Mouse (Mus musculus): ENCODE data around the gene Olfr1535. TPM values are rescaled to one million over a fixed set of nuclear protein-coding genes. Genes with fewer than 3 reads are reported as not detected.

The Olfr1535 gene
- polyA plus RNA-seq, 1 experiment from 2014 or later: not detected

Other genes starting within 250 kb of the Olfr1535 start
- gene Gpx6, start 247.8 kb downstream of the Olfr1535 start, polyA plus RNA-seq (2015; fragmentation: Nextera tagmentation; extraction: Ambion mirVana): 10.7 and 11.8 TPM in 2 replicates
- not detected in 2 replicates for gene Olfr1367, start 213.0 kb downstream of the Olfr1535 start, polyA plus RNA-seq (2015; fragmentation: Nextera tagmentation; extraction: Ambion mirVana)
- 12.9 and 13.9 TPM in 2 replicates for gene Zscan12, start 197.1 kb downstream of the Olfr1535 start, polyA plus RNA-seq (2015; fragmentation: Nextera tagmentation; extraction: Ambion mirVana)
- gene Zkscan3, start 157.1 kb downstream of the Olfr1535 start, polyA plus RNA-seq (2015; fragmentation: Nextera tagmentation; extraction: Ambion mirVana): 88.0 and 91.8 TPM in 2 replicates
- 3.8 and 4.7 TPM in 2 replicates for gene Pgbd1, start 118.8 kb downstream of the Olfr1535 start, polyA plus RNA-seq (2015; fragmentation: Nextera tagmentation; extraction: Ambion mirVana)
- 22.9 and 32.2 TPM in 2 replicates for gene Zscan26, start 106.2 kb downstream of the Olfr1535 start, polyA plus RNA-seq (2015; fragmentation: Nextera tagmentation; extraction: Ambion mirVana)
- gene Nkapl, start 91.4 kb downstream of the Olfr1535 start, polyA plus RNA-seq (2015; fragmentation: Nextera tagmentation; extraction: Ambion mirVana): 1.9 and 2.3 TPM in 2 replicates
- gene Zkscan4, start 81.0 kb downstream of the Olfr1535 start, polyA plus RNA-seq (2015; fragmentation: Nextera tagmentation; extraction: Ambion mirVana): 4.5 TPM in 2 replicates
- not detected in 2 replicates for gene Gm10065, start 80.5 kb downstream of the Olfr1535 start, polyA plus RNA-seq (2015; fragmentation: Nextera tagmentation; extraction: Ambion mirVana)
- gene AK157302, start 64.7 kb downstream of the Olfr1535 start, polyA plus RNA-seq (2015; fragmentation: Nextera tagmentation; extraction: Ambion mirVana): 0.46 and 1.6 TPM in 2 replicates
- gene Gm11273, start 58.5 kb downstream of the Olfr1535 start, polyA plus RNA-seq (2015; fragmentation: Nextera tagmentation; extraction: Ambion mirVana): 9.9 and 19.3 TPM in 2 replicates
- 6.8 and 7.0 TPM in 2 replicates for gene Zkscan8, start 28.8 kb downstream of the Olfr1535 start, polyA plus RNA-seq (2015; fragmentation: Nextera tagmentation; extraction: Ambion mirVana)
- 0.16 and 0.17 TPM in 2 replicates for gene Olfr1366, start 17.1 kb downstream of the Olfr1535 start, polyA plus RNA-seq (2015; fragmentation: Nextera tagmentation; extraction: Ambion mirVana)
- not detected in 2 replicates for gene Olfr1364, start 21.9 kb upstream of the Olfr1535 start, polyA plus RNA-seq (2015; fragmentation: Nextera tagmentation; extraction: Ambion mirVana)
- not detected in 2 replicates for gene Olfr1362, start 54.1 kb upstream of the Olfr1535 start, polyA plus RNA-seq (2015; fragmentation: Nextera tagmentation; extraction: Ambion mirVana)
- gene Olfr11, start 82.6 kb upstream of the Olfr1535 start, polyA plus RNA-seq (2015; fragmentation: Nextera tagmentation; extraction: Ambion mirVana): not detected in 2 replicates
- not detected in 2 replicates for gene Olfr1361, start 103.5 kb upstream of the Olfr1535 start, polyA plus RNA-seq (2015; fragmentation: Nextera tagmentation; extraction: Ambion mirVana)
- gene Olfr1360, start 117.5 kb upstream of the Olfr1535 start, polyA plus RNA-seq (2015; fragmentation: Nextera tagmentation; extraction: Ambion mirVana): not detected in 2 replicates
- gene Olfr1359, start 138.2 kb upstream of the Olfr1535 start, polyA plus RNA-seq (2015; fragmentation: Nextera tagmentation; extraction: Ambion mirVana): not detected in 2 replicates
- 1.9 and 3.8 TPM in 2 replicates for gene Hist1h2bl, start 156.2 kb upstream of the Olfr1535 start, polyA plus RNA-seq (2015; fragmentation: Nextera tagmentation; extraction: Ambion mirVana)
- gene Hist1h2ai, start 156.5 kb upstream of the Olfr1535 start, polyA plus RNA-seq (2015; fragmentation: Nextera tagmentation; extraction: Ambion mirVana): 13.5 and 20.3 TPM in 2 replicates
- gene Hist1h3h, start 157.8 kb upstream of the Olfr1535 start, polyA plus RNA-seq (2015; fragmentation: Nextera tagmentation; extraction: Ambion mirVana): 6.2 and 12.4 TPM in 2 replicates
- gene Hist1h2bm, start 162.2 kb upstream of the Olfr1535 start, polyA plus RNA-seq (2015; fragmentation: Nextera tagmentation; extraction: Ambion mirVana): 4.3 and 4.4 TPM in 2 replicates
- gene Hist1h4j, start 175.2 kb upstream of the Olfr1535 start, polyA plus RNA-seq (2015; fragmentation: Nextera tagmentation; extraction: Ambion mirVana): 1.4 and 1.6 TPM in 2 replicates
- 4.3 and 5.9 TPM in 2 replicates for gene Hist1h4k, start 190.6 kb upstream of the Olfr1535 start, polyA plus RNA-seq (2015; fragmentation: Nextera tagmentation; extraction: Ambion mirVana)
- 24.4 and 25.9 TPM in 2 replicates for gene Hist1h2ak, start 193.9 kb upstream of the Olfr1535 start, polyA plus RNA-seq (2015; fragmentation: Nextera tagmentation; extraction: Ambion mirVana)
- gene Hist1h2bn, start 194.2 kb upstream of the Olfr1535 start, polyA plus RNA-seq (2015; fragmentation: Nextera tagmentation; extraction: Ambion mirVana): 2.2 and 3.1 TPM in 2 replicates
- 17.4 and 17.8 TPM in 2 replicates for gene Hist1h1b, start 220.7 kb upstream of the Olfr1535 start, polyA plus RNA-seq (2015; fragmentation: Nextera tagmentation; extraction: Ambion mirVana)
- 98.9 and 117 TPM in 2 replicates for gene Hist1h3i, start 223.5 kb upstream of the Olfr1535 start, polyA plus RNA-seq (2015; fragmentation: Nextera tagmentation; extraction: Ambion mirVana)
- gene Hist1h2an, start 227.3 kb upstream of the Olfr1535 start, polyA plus RNA-seq (2015; fragmentation: Nextera tagmentation; extraction: Ambion mirVana): 3.4 and 6.0 TPM in 2 replicates
- 2.0 and 2.2 TPM in 2 replicates for gene Hist1h2bp, start 227.6 kb upstream of the Olfr1535 start, polyA plus RNA-seq (2015; fragmentation: Nextera tagmentation; extraction: Ambion mirVana)